ENCODE assay signal across 8 mouse cellular contexts in genomic region chr4:89427345-89428293, GRCm38 (mm10).
A peak's percentile ranks its signal among the peaks of the same experiment; 100 is the strongest.
DNase-seq lines count a peak whose midpoint lies in the region; ATAC-seq lines count a peak whose summit lies in the region.

No protein-coding gene starts in this region.

- H3K27me3 ChIP-seq in heart, embryonic 12.5 days (replicated peaks), result no peaks in the 10 kb centered on the region
- H3K27me3 ChIP-seq in stomach, embryonic 16.5 days (ENCODE audit: control insufficient read depth, insufficient read depth, low read length), result no peaks in the 10 kb centered on the region

- 38% methylated on average over 9 of the region's 9 CpGs for WGBS in heart, embryonic 12.5 days
- WGBS in stomach, embryonic 16.5 days, result 39% methylated on average over 9 of the region's 9 CpGs

- peak; percentile 10 to 59 for DNase-seq in left cerebral cortex, postnatal 14 days (ENCODE audit: low spot score in 2 of 2)
- DNase-seq in left cerebral cortex, adult 8-10 months (ENCODE audit: low spot score in 2 of 2), result no peak
- peak; percentile 46 to 54 for DNase-seq in cerebellum, postnatal 14 days
- peak; percentile 54 for DNase-seq in kidney, postnatal 10 days
- peak; percentile 70 to 88 for DNase-seq in lung, postnatal 4 days

- H3K9ac ChIP-seq in heart, embryonic 12.5 days, result no peak overlapping the region
- H3K9ac ChIP-seq in stomach, embryonic 16.5 days (ENCODE audit: low read length), result no peak overlapping the region

- no peak overlapping the region for H3K4me3 ChIP-seq in heart, embryonic 12.5 days
- H3K4me3 ChIP-seq in stomach, embryonic 16.5 days (replicated peaks; ENCODE audit: low read length), result no peak overlapping the region

- H3K36me3 ChIP-seq in heart, embryonic 12.5 days, result no peaks in the 10 kb centered on the region
- H3K36me3 ChIP-seq in stomach, embryonic 16.5 days (ENCODE audit: control insufficient read depth, insufficient read depth, low read length), result no peaks in the 10 kb centered on the region

- ATAC-seq in heart, embryonic 12.5 days (ENCODE audit: insufficient number of reproducible peaks, low FRiP score), result peak; percentile 83
- ATAC-seq in stomach, embryonic 16.5 days (ENCODE audit: insufficient read depth, low FRiP score), result peak; percentile 83; the same call in 1 of the 2 replicates
- ATAC-seq in granulocyte monocyte progenitor cell, adult 5-6 weeks (replicated peaks; ENCODE audit: poor library complexity, severe bottlenecking), result no peak

- H3K27ac ChIP-seq in heart, embryonic 12.5 days (ENCODE audit: poor library complexity, severe bottlenecking), result peak overlapping the region; percentile 44
- H3K27ac ChIP-seq in stomach, embryonic 16.5 days (ENCODE audit: low read length), result peak overlapping the region; percentile 64

- peak overlapping the region; percentile 23; the same call in 1 of the 2 replicates for H3K4me2 ChIP-seq in heart, embryonic 12.5 days
- no peak overlapping the region for H3K4me2 ChIP-seq in stomach, embryonic 16.5 days (ENCODE audit: low read depth, low read length)

- H3K9me3 ChIP-seq in heart, embryonic 12.5 days (replicated peaks), result no peaks in the 10 kb centered on the region
- no peaks in the 10 kb centered on the region for H3K9me3 ChIP-seq in stomach, embryonic 16.5 days (replicated peaks; ENCODE audit: control insufficient read depth, low read length)

- H3K4me1 ChIP-seq in heart, embryonic 12.5 days (replicated peaks), result peaks cover 15% of the 10 kb centered on the region
- H3K4me1 ChIP-seq in stomach, embryonic 16.5 days (ENCODE audit: control insufficient read depth, insufficient read depth, low read length), result 0 out of 2 replicates have a peak, but pooled peaks cover 5% of the 10 kb centered on the region

- intact Hi-C loops in left cerebral cortex, postnatal 14 days (cut with DNase I), result no loop called here

Comparison
In these comparisons a context has a peak if more than half of its experiments do, and no peak if none do; other contexts are left out.
1. DNase-seq: peak in left cerebral cortex, postnatal 14 days (2 of 2), cerebellum, postnatal 14 days (2 of 2), kidney, postnatal 10 days (single experiment) and lung, postnatal 4 days (2 of 2); none in left cerebral cortex, adult 8-10 months (0 of 2).